Mouse (Mus musculus): ENCODE results near the gene Fam189a2. TPM values are rescaled to one million over a fixed set of nuclear protein-coding genes. Genes with fewer than 3 reads are reported as not detected.
A peak's percentile ranks its signal among the peaks of the same experiment; 100 is the strongest.

Fam189a2 gene
- polyA plus RNA-seq, 1 experiment from 2014 or later = 1.4 TPM

GRCm38 (mm10) chr19:24012479-24012878 lies 18.3 kb downstream of the Fam189a2 start:
- WGBS = 96% methylated on average over 8 of the region's 8 CpGs
- H3K9me3 ChIP-seq (ENCODE audit: control insufficient read depth, low read length) = no peaks in the 10 kb centered on the region
- ATAC-seq (replicated peaks; ENCODE audit: low FRiP score, low TSS enrichment, low read depth) = no peak

GRCm38 (mm10) chr19:24007638-24008360 lies 23.0 kb downstream of the Fam189a2 start:
- DNase-seq (ENCODE audit: low spot score) (peak; percentile 57), ATAC-seq (replicated peaks; ENCODE audit: low FRiP score, low TSS enrichment, low read depth) (peak; percentile 68)
- Histone ChIP-seq H3K9ac (ENCODE audit: low read length) (no peak overlapping the region), H3K4me2 (ENCODE audit: low read length) (no peak overlapping the region), H3K4me3 (ENCODE audit: low read depth, low read length) (no peak overlapping the region), H3K36me3 (ENCODE audit: control insufficient read depth, insufficient read depth, low read length) (no peaks in the 10 kb centered on the region), H3K9me3 (ENCODE audit: control insufficient read depth, low read length) (no peaks in the 10 kb centered on the region), H3K27ac (ENCODE audit: low read depth) (no peak overlapping the region), H3K27me3 (replicated peaks; ENCODE audit: control insufficient read depth, insufficient read depth, low read length) (no peaks in the 10 kb centered on the region), H3K4me1 (replicated peaks; ENCODE audit: control insufficient read depth, insufficient read depth, low read length) (no peaks in the 10 kb centered on the region)
- WGBS = 60% methylated on average over 4 of the region's 4 CpGs

More at GRCm38 (mm10) chr19:24012479-24012878, 18.3 kb downstream of the Fam189a2 start:
- Histone ChIP-seq H3K4me2 (ENCODE audit: low read length) (no peak overlapping the region), H3K27ac (ENCODE audit: low read depth) (no peak overlapping the region), H3K4me1 (replicated peaks; ENCODE audit: control insufficient read depth, insufficient read depth, low read length) (0 out of 2 replicates have a peak, but pooled peaks cover 4% of the 10 kb centered on the region), H3K4me3 (ENCODE audit: low read depth, low read length) (no peak overlapping the region), H3K36me3 (ENCODE audit: control insufficient read depth, insufficient read depth, low read length) (no peaks in the 10 kb centered on the region), H3K27me3 (replicated peaks; ENCODE audit: control insufficient read depth, insufficient read depth, low read length) (no peaks in the 10 kb centered on the region), H3K9ac (ENCODE audit: low read length) (no peak overlapping the region)
- DNase-seq (ENCODE audit: low spot score) = no peak

- WGBS = 89% methylated on average over 10 of the region's 10 CpGs
- DNase-seq (ENCODE audit: low spot score) (no peak), ATAC-seq (replicated peaks; ENCODE audit: low FRiP score, low TSS enrichment, low read depth) (0 out of 2 replicates have a peak, but pooled peaks have one; percentile 19)
- Histone ChIP-seq H3K4me3 (ENCODE audit: low read depth, low read length) (no peak overlapping the region), H3K27ac (ENCODE audit: low read depth) (no peak overlapping the region), H3K9ac (ENCODE audit: low read length) (no peak overlapping the region), H3K9me3 (ENCODE audit: control insufficient read depth, low read length) (no peaks in the 10 kb centered on the region), H3K4me1 (replicated peaks; ENCODE audit: control insufficient read depth, insufficient read depth, low read length) (no peaks in the 10 kb centered on the region), H3K27me3 (replicated peaks; ENCODE audit: control insufficient read depth, insufficient read depth, low read length) (no peaks in the 10 kb centered on the region), H3K36me3 (ENCODE audit: control insufficient read depth, insufficient read depth, low read length) (no peaks in the 10 kb centered on the region), H3K4me2 (ENCODE audit: low read length) (no peak overlapping the region)
These were observed 23.7 kb downstream of the Fam189a2 start for GRCm38 (mm10) chr19:24007002-24007637.

GRCm38 (mm10) chr19:23995766-23996399 lies 34.9 kb downstream of the Fam189a2 start:
- Histone ChIP-seq H3K4me2 (ENCODE audit: low read length) (no peak overlapping the region), H3K4me3 (ENCODE audit: low read depth, low read length) (no peak overlapping the region), H3K9ac (ENCODE audit: low read length) (no peak overlapping the region), H3K27ac (ENCODE audit: low read depth) (no peak overlapping the region), H3K9me3 (ENCODE audit: control insufficient read depth, low read length) (no peaks in the 10 kb centered on the region), H3K36me3 (ENCODE audit: control insufficient read depth, insufficient read depth, low read length) (no peaks in the 10 kb centered on the region), H3K27me3 (replicated peaks; ENCODE audit: control insufficient read depth, insufficient read depth, low read length) (no peaks in the 10 kb centered on the region), H3K4me1 (replicated peaks; ENCODE audit: control insufficient read depth, insufficient read depth, low read length) (no peaks in the 10 kb centered on the region)
- 89% methylated on average over 10 of the region's 10 CpGs for WGBS
- no peak for DNase-seq (ENCODE audit: low spot score)
- ATAC-seq (replicated peaks; ENCODE audit: low FRiP score, low TSS enrichment, low read depth) = no peak

- Histone ChIP-seq H3K4me3 (ENCODE audit: low read depth, low read length) (no peak overlapping the region), H3K36me3 (ENCODE audit: control insufficient read depth, insufficient read depth, low read length) (no peaks in the 10 kb centered on the region), H3K4me2 (ENCODE audit: low read length) (no peak overlapping the region), H3K27ac (ENCODE audit: low read depth) (no peak overlapping the region), H3K9me3 (ENCODE audit: control insufficient read depth, low read length) (no peaks in the 10 kb centered on the region), H3K4me1 (replicated peaks; ENCODE audit: control insufficient read depth, insufficient read depth, low read length) (no peaks in the 10 kb centered on the region), H3K27me3 (replicated peaks; ENCODE audit: control insufficient read depth, insufficient read depth, low read length) (no peaks in the 10 kb centered on the region), H3K9ac (ENCODE audit: low read length) (no peak overlapping the region)
- WGBS = 84% methylated on average over 4 of the region's 4 CpGs
- DNase-seq (ENCODE audit: low spot score) (no peak), ATAC-seq (replicated peaks; ENCODE audit: low FRiP score, low TSS enrichment, low read depth) (no peak)
These were observed 42.7 kb downstream of the Fam189a2 start for GRCm38 (mm10) chr19:23988166-23988565.

GRCm38 (mm10) chr19:23987291-23987690 lies 43.5 kb downstream of the Fam189a2 start:
- no peak for DNase-seq (ENCODE audit: low spot score)
- no peak overlapping the region for H3K27ac ChIP-seq (ENCODE audit: low read depth)
- whole genome bisulfite sequencing = 42% methylated on average over 2 of the region's 2 CpGs
- H3K9ac ChIP-seq (ENCODE audit: low read length) = no peak overlapping the region
- no peaks in the 10 kb centered on the region for H3K27me3 ChIP-seq (replicated peaks; ENCODE audit: control insufficient read depth, insufficient read depth, low read length)
- H3K4me3 ChIP-seq (ENCODE audit: low read depth, low read length) = no peak overlapping the region
- H3K4me1 ChIP-seq (replicated peaks; ENCODE audit: control insufficient read depth, insufficient read depth, low read length) = no peaks in the 10 kb centered on the region
- ATAC-seq (replicated peaks; ENCODE audit: low FRiP score, low TSS enrichment, low read depth) = no peak
- H3K4me2 ChIP-seq (ENCODE audit: low read length) = no peak overlapping the region
- no peaks in the 10 kb centered on the region for H3K36me3 ChIP-seq (ENCODE audit: control insufficient read depth, insufficient read depth, low read length)
- no peaks in the 10 kb centered on the region for H3K9me3 ChIP-seq (ENCODE audit: control insufficient read depth, low read length)

GRCm38 (mm10) chr19:23984186-23984585 lies 46.6 kb downstream of the Fam189a2 start:
- Histone ChIP-seq H3K4me3 (ENCODE audit: low read depth, low read length) (no peak overlapping the region), H3K36me3 (ENCODE audit: control insufficient read depth, insufficient read depth, low read length) (no peaks in the 10 kb centered on the region), H3K4me1 (replicated peaks; ENCODE audit: control insufficient read depth, insufficient read depth, low read length) (no peaks in the 10 kb centered on the region), H3K27me3 (replicated peaks; ENCODE audit: control insufficient read depth, insufficient read depth, low read length) (no peaks in the 10 kb centered on the region), H3K9ac (ENCODE audit: low read length) (no peak overlapping the region), H3K9me3 (ENCODE audit: control insufficient read depth, low read length) (no peaks in the 10 kb centered on the region), H3K27ac (ENCODE audit: low read depth) (no peak overlapping the region), H3K4me2 (ENCODE audit: low read length) (no peak overlapping the region)
- 48% methylated on average over 6 of the region's 6 CpGs for WGBS
- DNase-seq (ENCODE audit: low spot score) = no peak
- ATAC-seq (replicated peaks; ENCODE audit: low FRiP score, low TSS enrichment, low read depth) = no peak

GRCm38 (mm10) chr19:23980598-23980997 lies 50.2 kb downstream of the Fam189a2 start:
- H3K4me3 ChIP-seq (ENCODE audit: low read depth, low read length) = no peak overlapping the region
- ATAC-seq (replicated peaks; ENCODE audit: low FRiP score, low TSS enrichment, low read depth) = no peak

More at GRCm38 (mm10) chr19:23980598-23980997, 50.2 kb downstream of the Fam189a2 start:
- Histone ChIP-seq H3K27ac (ENCODE audit: low read depth) (no peak overlapping the region), H3K4me1 (replicated peaks; ENCODE audit: control insufficient read depth, insufficient read depth, low read length) (no peaks in the 10 kb centered on the region), H3K9ac (ENCODE audit: low read length) (no peak overlapping the region), H3K27me3 (replicated peaks; ENCODE audit: control insufficient read depth, insufficient read depth, low read length) (no peaks in the 10 kb centered on the region), H3K36me3 (ENCODE audit: control insufficient read depth, insufficient read depth, low read length) (no peaks in the 10 kb centered on the region), H3K4me2 (ENCODE audit: low read length) (no peak overlapping the region), H3K9me3 (ENCODE audit: control insufficient read depth, low read length) (no peaks in the 10 kb centered on the region)
- WGBS = 71% methylated on average over 3 of the region's 3 CpGs
- no peak for DNase-seq (ENCODE audit: low spot score)

All from intestine, embryonic 14.5 days (tissue).